Mouse (Mus musculus): ENCODE data around the gene Hoxd4. TPM values are rescaled to one million over a fixed set of nuclear protein-coding genes. Genes with fewer than 3 reads are reported as not detected.
A peak's percentile ranks its signal among the peaks of the same experiment; 100 is the strongest.

The Hoxd4 gene
- polyA plus RNA-seq, 1 experiment: not detected

GRCm38 (mm10) chr2:74715504-74716241 lies 3.9 kb downstream of the Hoxd4 start:
- Histone ChIP-seq H3K4me3 (ENCODE audit: insufficient read depth, low read depth, low read length) (peak overlapping the region; percentile 9; the same call in 1 of the 2 replicates), H3K27ac (ENCODE audit: insufficient read depth, low read depth, low read length) (no peak overlapping the region), H3K4me1 (ENCODE audit: control insufficient read depth, insufficient read depth, low read length) (peaks cover 10% of the 10 kb centered on the region; the same call in 1 of the 2 replicates)
- no peak for TF ChIP-seq POLR2A (IDR thresholded peaks at IDR 0.05; ENCODE audit: insufficient read depth, low read depth, low read length)
- TF ChIP-seq CTCF (IDR thresholded peaks at IDR 0.05; ENCODE audit: insufficient read depth, low read depth, low read length): peak; percentile 68; the same call in 1 of the 2 replicates
- 4% methylated on average over 26 of the region's 26 CpGs for WGBS

GRCm38 (mm10) chr2:74720384-74720783 lies 8.7 kb downstream of the Hoxd4 start:
- 0 out of 2 replicates have a peak, but pooled peaks cover 3% of the 10 kb centered on the region for H3K4me1 ChIP-seq (ENCODE audit: control insufficient read depth, insufficient read depth, low read length)
- TF ChIP-seq CTCF (IDR thresholded peaks at IDR 0.05; ENCODE audit: insufficient read depth, low read depth, low read length) (no peak), POLR2A (IDR thresholded peaks at IDR 0.05; ENCODE audit: insufficient read depth, low read depth, low read length) (no peak)
- H3K27ac ChIP-seq (ENCODE audit: insufficient read depth, low read depth, low read length): no peak overlapping the region
- H3K4me3 ChIP-seq (ENCODE audit: insufficient read depth, low read depth, low read length): no peak overlapping the region
- 7% methylated on average over 2 of the region's 2 CpGs for whole genome bisulfite sequencing

DNA sequence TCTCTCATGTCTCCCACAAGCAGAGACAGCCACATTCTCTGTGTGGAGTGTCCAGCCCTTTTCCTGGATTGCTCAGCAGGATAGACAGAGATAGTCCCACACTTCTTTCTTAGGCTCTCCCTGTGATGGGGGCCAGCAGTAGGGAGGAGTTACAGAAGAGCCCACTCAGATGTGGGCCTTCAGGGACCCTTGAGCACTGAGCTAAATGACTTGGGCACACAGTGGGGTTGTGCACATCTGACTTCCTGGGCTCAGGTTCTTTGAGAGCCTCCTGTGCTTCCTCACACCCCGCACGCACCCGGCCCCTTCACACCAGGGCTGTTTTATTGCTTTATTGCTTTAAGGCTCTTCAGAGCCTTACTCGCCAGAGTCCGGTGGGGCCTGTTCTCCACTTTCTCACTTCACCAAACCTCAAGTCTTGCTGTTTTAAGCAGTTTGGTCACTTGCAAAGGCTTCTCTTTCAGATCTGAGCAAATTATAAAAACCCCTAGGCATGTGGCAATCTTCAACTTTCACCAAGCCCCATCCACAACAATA lies 9.3 kb downstream of the Hoxd4 start:
- 8% methylated on average over 5 of the region's 5 CpGs for WGBS
- Histone ChIP-seq H3K4me1 (ENCODE audit: control insufficient read depth, insufficient read depth, low read length) (no peaks in the 10 kb centered on the region), H3K4me3 (ENCODE audit: insufficient read depth, low read depth, low read length) (no peak overlapping the region), H3K27ac (ENCODE audit: insufficient read depth, low read depth, low read length) (no peak overlapping the region)
- TF ChIP-seq CTCF (IDR thresholded peaks at IDR 0.05; ENCODE audit: insufficient read depth, low read depth, low read length): no peak
- no peak for TF ChIP-seq POLR2A (IDR thresholded peaks at IDR 0.05; ENCODE audit: insufficient read depth, low read depth, low read length)

- H3K27ac ChIP-seq (ENCODE audit: insufficient read depth, low read depth, low read length): no peak overlapping the region
- no peak overlapping the region for H3K4me3 ChIP-seq (ENCODE audit: insufficient read depth, low read depth, low read length)
- TF ChIP-seq CTCF (IDR thresholded peaks at IDR 0.05; ENCODE audit: insufficient read depth, low read depth, low read length) (no peak), POLR2A (IDR thresholded peaks at IDR 0.05; ENCODE audit: insufficient read depth, low read depth, low read length) (no peak)
- no peaks in the 10 kb centered on the region for H3K4me1 ChIP-seq (ENCODE audit: control insufficient read depth, insufficient read depth, low read length)
- 7% methylated on average over 6 of the region's 6 CpGs for WGBS
Observed at GRCm38 (mm10) chr2:74721882-74722281, 10.2 kb downstream of the Hoxd4 start.

GRCm38 (mm10) chr2:74722949-74723348 lies 11.2 kb downstream of the Hoxd4 start:
- TF ChIP-seq POLR2A (IDR thresholded peaks at IDR 0.05; ENCODE audit: insufficient read depth, low read depth, low read length) (no peak), CTCF (IDR thresholded peaks at IDR 0.05; ENCODE audit: insufficient read depth, low read depth, low read length) (no peak)
- H3K4me1 ChIP-seq (ENCODE audit: control insufficient read depth, insufficient read depth, low read length): no peaks in the 10 kb centered on the region
- WGBS: 5% methylated on average over 8 of the region's 8 CpGs

GRCm38 (mm10) chr2:74724244-74725015 lies 12.7 kb downstream of the Hoxd4 start:
- H3K4me3 ChIP-seq (ENCODE audit: insufficient read depth, low read depth, low read length): no peak overlapping the region
- no peak overlapping the region for H3K27ac ChIP-seq (ENCODE audit: insufficient read depth, low read depth, low read length)
- 17% methylated on average over 7 of the region's 7 CpGs for WGBS
- no peaks in the 10 kb centered on the region for H3K4me1 ChIP-seq (ENCODE audit: control insufficient read depth, insufficient read depth, low read length)
- no peak for TF ChIP-seq CTCF (IDR thresholded peaks at IDR 0.05; ENCODE audit: insufficient read depth, low read depth, low read length)
- no peak for TF ChIP-seq POLR2A (IDR thresholded peaks at IDR 0.05; ENCODE audit: insufficient read depth, low read depth, low read length)

More at GRCm38 (mm10) chr2:74722949-74723348, 11.2 kb downstream of the Hoxd4 start:
- Histone ChIP-seq H3K27ac (ENCODE audit: insufficient read depth, low read depth, low read length) (no peak overlapping the region), H3K4me3 (ENCODE audit: insufficient read depth, low read depth, low read length) (no peak overlapping the region)

GRCm38 (mm10) chr2:74725171-74725570 lies 13.4 kb downstream of the Hoxd4 start:
- 6% methylated on average over 17 of the region's 17 CpGs for WGBS
- no peaks in the 10 kb centered on the region for H3K4me1 ChIP-seq (ENCODE audit: control insufficient read depth, insufficient read depth, low read length)
- no peak for TF ChIP-seq POLR2A (IDR thresholded peaks at IDR 0.05; ENCODE audit: insufficient read depth, low read depth, low read length)
- TF ChIP-seq CTCF (IDR thresholded peaks at IDR 0.05; ENCODE audit: insufficient read depth, low read depth, low read length): no peak

DNA sequence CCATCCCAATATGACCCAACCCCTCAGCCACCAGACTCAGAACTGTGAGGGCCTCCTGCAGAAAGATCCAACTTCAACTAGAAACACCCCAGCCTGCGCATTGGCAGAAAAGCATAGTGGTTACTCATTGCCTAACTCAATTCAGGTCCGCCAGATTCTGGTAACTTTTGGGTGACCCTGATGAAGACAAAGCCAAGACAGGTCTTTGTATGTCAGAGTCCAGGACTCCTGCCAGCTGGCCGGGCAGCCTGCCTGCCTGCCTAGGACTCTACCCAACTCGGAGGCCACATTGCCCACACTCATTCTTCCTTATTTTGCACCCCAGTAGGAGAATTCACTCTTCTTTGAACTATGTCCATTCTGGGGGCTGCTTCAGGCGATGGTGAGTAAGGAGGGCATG lies 14.8 kb downstream of the Hoxd4 start, which contains the start of gene Gm28230:
TSS of gene Gm28230 (plus strand) at position 178 of the 400 bp plus-strand sequence.
- Histone ChIP-seq H3K4me3 (ENCODE audit: insufficient read depth, low read depth, low read length) (no peak within 1 kb of the TSS), H3K4me1 (ENCODE audit: control insufficient read depth, insufficient read depth, low read length) (no peaks in the 10 kb centered on the region), H3K27ac (ENCODE audit: insufficient read depth, low read depth, low read length) (no peak within 1 kb of the TSS)
- 2% methylated on average over 5 of the region's 5 CpGs for WGBS
- no peak for TF ChIP-seq POLR2A (IDR thresholded peaks at IDR 0.05; ENCODE audit: insufficient read depth, low read depth, low read length)

More at GRCm38 (mm10) chr2:74725171-74725570, 13.4 kb downstream of the Hoxd4 start:
- Histone ChIP-seq H3K27ac (ENCODE audit: insufficient read depth, low read depth, low read length) (no peak overlapping the region), H3K4me3 (ENCODE audit: insufficient read depth, low read depth, low read length) (no peak overlapping the region)

Data from olfactory bulb, adult 2 months (tissue).